Mouse (Mus musculus) left cerebral cortex, postnatal 10 days (tissue): ENCODE measurements around the gene Slc16a14. TPM values are rescaled to one million over a fixed set of nuclear protein-coding genes. Genes with fewer than 3 reads are reported as not detected.
"Not testable (repeated sequence)": the region's sequence is repeated elsewhere in the genome, so short reads cannot be mapped to it uniquely, and the experiment has no call there.

Source experiments
- DNase-seq, 2 experiments: peaks; one replicate each; pipeline ENCODE4 v3.0.0; 2021 to 2022; ENCODE audit warnings: low spot score in 2 of 2, mixed read lengths in 1 of 2; ENCODE audit errors: extremely low spot score in 1 of 2
- intact Hi-C: fragments of 180-260 bp; cut with DNase I; formaldehyde crosslinking; loops from one replicate; pipeline ENCODE4 v1.15.1; 2025
- total RNA-seq, 2 experiments: library from RNA; stranded (reverse); gene quantifications; 2 replicates each; pipeline ENCODE4 v1.2.3; 2021

Slc16a14 gene
- total RNA-seq: 10 to 100 TPM; 35.7 to 37.1 TPM

DNA sequence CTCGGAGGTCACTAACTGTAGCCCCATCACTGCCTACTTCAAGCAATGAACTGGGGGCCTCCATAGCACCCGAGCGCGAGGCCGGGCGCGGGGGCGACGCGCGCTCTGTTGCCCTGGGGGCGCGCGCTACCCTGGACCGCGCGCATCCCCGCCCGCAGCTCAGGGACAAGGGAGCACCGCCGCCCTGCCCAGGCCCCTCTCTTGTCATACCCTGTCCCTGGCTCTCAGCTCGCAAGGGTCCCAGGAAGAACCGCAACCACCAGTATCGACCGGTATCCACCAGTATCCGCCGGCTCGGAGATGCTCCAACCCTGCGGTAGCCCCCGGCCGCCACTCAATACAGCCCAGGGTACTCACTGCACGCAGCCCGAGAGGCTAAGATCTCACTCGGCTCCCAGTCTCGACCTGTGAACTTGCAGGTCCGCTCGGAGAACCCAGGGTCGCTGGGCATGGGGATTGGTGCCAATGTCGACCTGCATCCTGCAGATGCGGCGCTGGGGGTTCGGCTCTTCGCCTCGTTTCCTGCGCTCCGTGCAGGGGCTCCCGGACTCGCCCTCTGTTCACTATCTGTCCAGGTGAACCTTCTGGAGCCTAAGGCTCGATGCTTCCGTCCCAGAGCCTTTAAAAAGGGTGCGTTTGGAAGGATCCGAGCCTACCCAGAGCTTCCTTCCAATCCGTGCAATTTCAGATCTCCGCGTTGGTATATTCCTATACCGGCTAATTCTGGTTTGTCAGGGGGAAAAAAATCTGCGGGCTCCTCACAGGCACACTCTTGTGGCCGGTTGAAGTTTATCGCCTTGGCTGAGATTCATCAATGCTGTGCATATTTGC lies at the start of gene Slc16a14:
Slc16a14 (minus strand) TSS at position 632 of the 831 bp plus-strand sequence.
- peak; percentile 70 for DNase-seq
- intact Hi-C loops: no loop called here

DNA sequence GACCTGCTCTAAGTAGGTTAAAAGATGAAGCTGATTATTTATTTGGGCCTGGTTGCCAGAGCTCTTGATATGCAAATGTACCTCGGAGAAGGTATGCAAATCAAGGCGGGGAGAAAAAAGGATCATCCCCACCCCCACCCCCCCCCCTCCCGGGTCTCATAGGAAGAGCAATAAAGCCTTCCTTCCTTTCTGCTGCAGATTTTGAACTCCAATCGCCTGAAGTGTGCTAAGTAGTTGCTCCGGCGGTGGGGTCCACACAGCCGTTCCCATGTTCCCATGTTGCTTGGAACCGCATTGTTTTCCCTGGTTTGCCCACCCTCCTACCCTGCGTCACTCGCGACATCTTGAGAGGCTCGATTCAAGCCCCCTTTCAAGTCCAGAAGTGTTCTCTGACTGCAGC lies 26.8 kb upstream of the Slc16a14 start:
- DNase-seq, intact Hi-C loops: not testable (repeated sequence)

DNA sequence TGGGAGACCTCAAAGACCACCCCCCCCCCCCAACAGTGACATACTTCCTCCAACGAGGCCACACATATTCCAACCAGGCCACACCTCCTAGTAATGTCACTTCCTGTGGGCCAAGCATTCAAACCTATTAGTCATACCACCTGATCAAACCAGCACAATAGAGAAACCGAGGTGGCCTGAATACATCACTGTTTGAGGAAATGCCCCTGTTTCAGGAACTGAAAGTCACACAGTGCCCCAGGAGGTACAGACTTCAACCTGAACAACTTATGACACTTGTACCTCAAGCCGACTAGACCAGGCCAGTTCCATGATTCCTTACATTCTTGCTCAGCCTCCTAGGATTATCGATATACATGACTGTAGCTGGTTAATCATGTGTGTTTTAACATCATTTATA lies 22.8 kb upstream of the Slc16a14 start:
- intact Hi-C loops, DNase-seq: not testable (repeated sequence)

DNA sequence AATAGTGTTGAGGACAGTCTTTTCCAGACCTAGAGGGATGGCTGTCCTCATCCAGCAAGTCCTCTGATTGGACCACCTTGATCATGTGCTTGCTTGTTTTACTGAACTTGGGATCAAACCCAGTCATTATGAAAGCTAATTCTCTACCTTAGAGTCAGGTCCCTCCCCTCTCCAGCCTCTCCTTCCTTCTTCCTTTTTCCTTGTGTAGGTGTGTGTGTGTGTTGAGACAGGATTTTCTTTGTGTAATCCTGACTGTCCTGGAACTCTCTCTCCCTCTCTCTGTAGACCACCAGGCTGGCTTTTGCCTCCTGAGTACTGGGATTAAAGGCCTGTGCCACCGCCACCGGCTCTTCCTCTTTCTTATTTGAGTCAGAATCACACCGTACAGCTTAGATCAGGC lies 21.8 kb upstream of the Slc16a14 start:
- DNase-seq, intact Hi-C loops: not testable (repeated sequence)

DNA sequence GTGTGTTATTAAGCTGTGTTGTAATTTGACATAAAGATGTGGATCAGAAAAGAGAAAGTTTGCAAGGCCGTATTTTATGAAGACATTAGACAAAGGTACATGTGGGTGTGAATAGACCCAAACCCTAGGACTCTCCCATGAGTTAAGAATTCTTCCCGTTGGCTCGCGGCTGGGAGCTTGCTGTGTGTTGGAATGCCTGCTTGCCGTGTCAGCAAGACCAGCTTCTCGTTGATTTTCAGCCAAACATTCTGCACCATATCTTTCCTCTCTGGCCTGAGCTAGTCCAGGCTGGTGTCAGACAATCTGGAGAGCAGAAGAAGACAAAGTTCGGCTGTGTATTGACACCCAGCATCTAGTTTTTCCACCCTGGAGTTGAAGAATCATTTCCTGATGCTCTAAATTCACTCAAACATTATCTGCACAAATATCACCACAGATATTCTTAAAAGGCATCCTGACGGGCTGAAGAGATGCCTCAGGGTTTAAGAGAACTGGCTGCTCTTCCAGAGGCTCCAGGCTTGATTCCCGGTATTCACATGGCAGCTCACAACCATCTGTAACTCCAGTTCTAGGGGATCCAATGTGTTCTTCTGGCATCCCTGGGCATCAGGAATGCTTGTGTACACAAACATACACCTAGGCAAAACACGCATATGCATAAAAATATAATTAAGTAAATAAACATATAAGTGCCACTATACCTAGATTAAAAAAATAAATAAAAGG lies 17.7 kb upstream of the Slc16a14 start:
- intact Hi-C loops: no loop called here
- DNase-seq: no peak

- intact Hi-C loops: no loop called here
- DNase-seq: no peak
Observed at GRCm38 (mm10) chr1:84951566-84951965, 16.6 kb upstream of the Slc16a14 start.

- DNase-seq: no peak
- intact Hi-C loops: no loop called here
Observed at GRCm38 (mm10) chr1:84947390-84947789, 12.5 kb upstream of the Slc16a14 start.

DNA sequence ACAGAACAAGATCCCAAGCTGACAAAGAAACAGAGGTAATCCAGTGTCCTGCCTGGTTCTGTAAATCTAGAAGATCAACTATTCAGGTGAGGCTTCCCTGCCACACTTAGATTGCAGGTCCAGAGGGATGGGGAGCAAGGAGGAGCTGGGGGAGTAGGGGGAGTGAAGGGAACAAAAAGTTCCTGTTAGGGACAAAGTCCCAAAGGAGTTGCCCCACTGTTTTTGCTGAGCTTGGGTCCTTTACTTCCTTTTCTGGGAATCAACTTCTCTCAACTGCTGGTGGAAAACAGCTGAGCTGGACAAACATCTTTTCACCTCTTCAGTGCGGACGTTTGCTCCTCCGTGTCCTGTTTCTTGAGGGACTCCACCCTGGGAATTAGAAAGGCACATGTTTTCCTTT lies 11.0 kb upstream of the Slc16a14 start:
- intact Hi-C loops: no loop called here
- no peak for DNase-seq

DNA sequence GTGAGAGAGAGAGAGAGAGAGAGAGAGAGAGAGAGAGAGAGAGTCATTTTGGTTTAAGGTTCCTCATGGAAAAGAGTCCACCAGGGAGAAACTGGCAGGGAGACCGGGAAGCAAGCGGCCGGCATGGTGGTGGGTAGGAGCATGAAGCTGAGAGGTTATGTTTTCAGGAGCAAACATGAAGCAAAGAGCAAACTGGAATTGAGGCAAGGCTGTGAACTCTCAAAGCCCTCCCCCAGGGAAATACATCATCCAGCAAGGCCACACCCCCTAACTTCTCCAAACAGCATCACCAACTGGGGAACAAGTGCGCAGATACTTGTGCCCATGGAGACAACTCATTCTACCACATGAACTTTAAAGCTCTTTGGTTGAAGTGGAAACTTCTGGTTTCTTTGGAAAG lies 8.6 kb upstream of the Slc16a14 start:
- intact Hi-C loops: no loop called here
- no peak for DNase-seq

GRCm38 (mm10) chr1:84942666-84943065 lies 7.7 kb upstream of the Slc16a14 start:
- no peak for DNase-seq
- intact Hi-C loops: no loop called here

GRCm38 (mm10) chr1:84940322-84940721 lies 5.4 kb upstream of the Slc16a14 start:
- intact Hi-C loops: no loop called here
- DNase-seq: no peak

- no peak for DNase-seq
- intact Hi-C loops: no loop called here
Observed at GRCm38 (mm10) chr1:84939466-84939865, 4.5 kb upstream of the Slc16a14 start.

- intact Hi-C loops: no loop called here
- no peak for DNase-seq
Observed at GRCm38 (mm10) chr1:84936716-84937510, 2.0 kb upstream of the Slc16a14 start.

DNA sequence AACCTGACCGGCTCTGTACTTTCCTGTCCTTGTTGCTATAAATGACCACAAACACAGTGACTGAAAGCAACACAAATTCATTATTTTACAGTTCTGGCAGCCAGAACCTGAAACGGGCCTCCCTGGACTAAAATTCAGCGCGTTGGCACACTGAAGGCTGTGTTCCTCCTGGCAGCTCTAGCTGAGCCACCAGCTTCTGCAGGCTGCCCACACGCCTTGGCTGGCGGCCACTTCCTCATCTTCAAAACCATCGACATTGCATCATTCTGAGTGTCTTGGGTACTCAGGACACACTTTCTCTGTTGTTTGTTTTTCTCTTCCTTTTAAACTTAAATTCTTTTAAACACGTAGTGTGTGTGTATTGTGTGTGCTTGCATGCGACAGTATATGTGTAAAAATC lies 734 bp upstream of the Slc16a14 start:
- intact Hi-C loops: no loop called here
- peak; percentile 82 to 85 for DNase-seq

- intact Hi-C loops: no loop called here
- no peak for DNase-seq
Observed at GRCm38 (mm10) chr1:84934151-84934502, 807 bp downstream of the Slc16a14 start.

DNA sequence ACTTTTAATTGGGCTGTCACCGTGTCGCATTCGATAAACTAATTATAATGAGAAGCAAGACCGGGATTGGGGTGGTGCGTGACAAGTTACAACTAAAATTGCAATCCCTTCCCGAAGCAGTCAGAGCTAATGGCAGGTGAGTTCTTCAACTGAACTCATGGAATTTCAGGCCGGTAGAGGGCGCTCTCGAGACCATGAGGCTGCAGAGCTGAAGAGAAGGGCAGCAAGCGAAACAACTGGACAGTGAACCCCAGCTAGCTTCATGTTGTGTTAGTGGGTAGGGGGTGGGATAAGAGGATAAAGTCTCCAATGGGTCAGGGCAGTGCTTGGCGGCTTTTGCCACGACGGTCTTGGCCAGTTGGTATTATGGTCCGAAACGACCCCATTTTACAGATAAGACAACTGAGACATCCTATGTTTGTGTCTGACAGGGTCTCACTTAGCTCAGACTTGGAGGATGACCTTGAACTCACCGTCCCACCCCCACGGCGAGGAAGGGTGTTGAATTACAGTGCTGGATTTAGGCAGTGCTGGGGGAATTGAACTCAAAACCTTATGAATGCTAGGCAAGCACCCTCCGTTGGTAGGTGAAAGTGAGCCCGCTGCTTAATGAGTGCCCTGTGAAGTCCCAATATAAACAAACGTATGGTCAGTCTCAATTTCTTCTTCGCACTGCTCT lies 1.3 kb downstream of the Slc16a14 start:
- peak; percentile 72 to 86 for DNase-seq

GRCm38 (mm10) chr1:84925599-84925998 lies 9.3 kb downstream of the Slc16a14 start:
- no peak for DNase-seq
- intact Hi-C loops: no loop called here

More for the DNA sequence above, 1.3 kb downstream of the Slc16a14 start:
- intact Hi-C loops: no loop called here

DNA sequence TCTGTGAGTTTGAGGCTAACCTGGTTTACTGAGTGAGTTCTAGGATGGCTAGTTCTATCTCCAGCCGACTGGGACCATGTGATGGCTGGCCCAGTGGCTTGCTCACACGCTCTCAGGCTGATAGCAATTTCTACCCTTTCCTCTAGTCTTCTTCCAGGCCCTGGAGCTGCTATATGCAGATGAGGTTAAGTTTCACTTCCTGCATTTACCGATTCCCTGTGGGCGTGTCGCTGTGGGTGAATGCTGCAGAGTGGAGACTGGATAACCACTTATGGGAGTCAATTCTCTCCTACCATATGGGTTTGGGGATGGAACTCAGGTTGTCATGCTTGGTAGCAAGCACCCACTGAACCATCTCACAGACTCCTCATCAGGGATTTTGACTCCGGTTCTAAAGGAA lies 10.8 kb downstream of the Slc16a14 start:
- DNase-seq: no peak
- intact Hi-C loops: loop anchor here (5.0 kb wide), 1 partner anchor 192 kb away; no protein-coding TSS in a partner anchor

DNA sequence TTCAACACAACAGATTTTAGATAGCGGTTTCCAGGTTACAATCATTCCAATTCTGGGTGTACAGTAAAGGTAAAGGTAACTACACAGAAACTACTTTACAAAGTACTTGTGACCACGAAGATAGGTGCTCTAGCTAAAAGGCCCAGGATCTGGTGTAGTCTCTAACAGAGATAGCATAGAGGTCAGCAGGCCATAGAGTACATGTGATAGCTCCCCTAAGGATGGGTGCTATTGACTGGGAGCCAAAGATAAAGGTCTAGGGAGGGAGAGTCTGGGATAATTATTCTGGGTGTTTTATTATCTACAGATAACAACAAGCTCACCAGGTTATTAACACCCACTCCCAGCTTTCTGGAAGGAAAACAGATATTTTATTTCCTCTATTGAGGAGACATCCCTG lies 11.5 kb downstream of the Slc16a14 start:
- no peak for DNase-seq
- intact Hi-C loops: loop anchor here (5.0 kb wide), 1 partner anchor 191 kb away; no protein-coding TSS in a partner anchor
